Mouse (Mus musculus): ENCODE results near the gene Etv2.

DNA sequence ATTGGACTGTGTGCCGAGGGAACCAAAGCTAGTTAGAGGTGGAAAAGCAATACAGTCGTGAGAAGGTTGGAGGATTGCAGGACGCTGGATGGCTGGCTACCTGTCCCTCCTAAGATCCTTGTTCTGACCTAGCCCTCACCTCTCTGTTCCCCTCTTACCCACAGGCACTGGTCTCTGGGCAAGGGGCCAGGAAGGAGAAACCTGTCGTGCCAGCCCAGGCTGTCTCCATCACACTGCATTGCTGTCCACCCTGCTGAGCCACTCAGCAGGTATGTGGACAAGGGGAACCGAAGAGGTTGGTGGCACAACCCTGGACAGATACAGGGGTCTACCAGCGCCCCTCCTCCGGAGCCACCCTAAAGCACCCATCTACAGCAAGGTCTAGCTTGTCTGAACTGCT lies 35.0 kb downstream of the Etv2 start:
- no peak for TF ChIP-seq CTCF (IDR thresholded peaks at IDR 0.05; ENCODE audit: insufficient read depth, low read length)
- TF ChIP-seq POLR2A (IDR thresholded peaks at IDR 0.05; ENCODE audit: borderline replicate concordance, extremely low read depth, low read depth, low read length) = no peak

Data from lung, adult 2 months (tissue).